Mouse (Mus musculus) lung, embryonic 14.5 days (tissue): ENCODE data around the gene Apoa2. TPM values are rescaled to one million over a fixed set of nuclear protein-coding genes. Genes with fewer than 3 reads are reported as not detected.
"Not testable (repeated sequence)": the region's sequence is repeated elsewhere in the genome, so short reads cannot be mapped to it uniquely, and the experiment has no call there.

ENCODE experiments used
- ATAC-seq: fragments of 200-750 bp; cut with Nextera tagmentation; 2 replicates; pipeline ENCODE4 v1.8.0; 2017; ENCODE audit warnings: mild to moderate bottlenecking, moderate TSS enrichment, moderate library complexity; ENCODE audit not compliant: insufficient read depth
- DNase-seq: peaks from one replicate; pipeline ENCODE4 v3.0.0-alpha.2; 2015
- H3K27ac ChIP-seq: fragments of 300-500 bp; sonication (generic); 2 replicates; pipeline ENCODE4 v1.5.1; 2014; ENCODE audit warnings: low read depth, mild to moderate bottlenecking, moderate library complexity
- H3K27me3 ChIP-seq: fragments of 300-500 bp; sonication (generic); 2 replicates; pipeline ENCODE4 v1.6.1; 2014; ENCODE audit warnings: low read length, control low read depth; ENCODE audit not compliant: insufficient read depth
- H3K36me3 ChIP-seq: fragments of 300-500 bp; sonication (generic); 2 replicates; pipeline ENCODE4 v1.6.1; 2014; ENCODE audit warnings: control low read depth; ENCODE audit not compliant: insufficient read depth
- H3K4me1 ChIP-seq: fragments of 300-500 bp; sonication (generic); 2 replicates; pipeline ENCODE4 v1.6.1; 2014; ENCODE audit warnings: antibody characterized with exemption, control low read depth; ENCODE audit not compliant: insufficient read depth
- H3K4me2 ChIP-seq: fragments of 300-500 bp; sonication (generic); 2 replicates; pipeline ENCODE4 v1.6.1; 2014; ENCODE audit warnings: mild to moderate bottlenecking
- H3K4me3 ChIP-seq: fragments of 300-500 bp; sonication (generic); 2 replicates; pipeline ENCODE4 v1.5.1; 2014; ENCODE audit warnings: low read depth, low read length
- H3K9ac ChIP-seq: fragments of 300-500 bp; sonication (generic); 2 replicates; pipeline ENCODE4 v1.6.1; 2014
- H3K9me3 ChIP-seq: fragments of 300-500 bp; sonication (generic); 2 replicates; pipeline ENCODE4 v1.6.1; 2016; ENCODE audit warnings: low read depth, low read length, control low read depth
- CTCF ChIP-seq: IDR thresholded peaks from 2 replicates; pipeline ENCODE4 v1.5.1; 2016; ENCODE audit warnings: antibody characterized with exemption, low read depth
- WGBS: fragments of 180-500 bp; shearing (Covaris S2); extraction: QIAGEN DNeasy Blood & Tissue Kit; methylation state at CpG from one replicate; pipeline ENCODE4 v1.1.7; 2014; 5-methylcytosine and 5-hydroxymethylcytosine counted together
- polyA plus RNA-seq: library from polyadenylated mRNA; unstranded; fragments of >200 nt; fragmentation: Nextera tagmentation; extraction: Ambion mirVana; gene quantifications from 2 replicates; pipeline ENCODE4 v1.2.1, GENCODE M21; 2014

Gene Apoa2
- polyA plus RNA-seq, 1 experiment from 2014 or later: 3.7 TPM

GRCm38 (mm10) chr1:171235791-171236190 is 10.9 kb downstream of the Apoa2 start:
- Histone ChIP-seq H3K36me3 (peaks cover 74% of the 10 kb centered on the region), H3K4me1 (no peaks in the 10 kb centered on the region), H3K27me3 (no peaks in the 10 kb centered on the region), H3K4me3 (no peak overlapping the region), H3K4me2 (no peak overlapping the region), H3K9me3 (no peaks in the 10 kb centered on the region), H3K9ac (no peak overlapping the region), H3K27ac (no peak overlapping the region)
- 76% methylated on average over 3 of the region's 4 CpGs for WGBS
- no peak for TF ChIP-seq CTCF
- ATAC-seq (no peak), DNase-seq (no peak)

- 75% methylated on average over 6 of the region's 6 CpGs for WGBS
- ATAC-seq: no peak
Measured at GRCm38 (mm10) chr1:171237438-171237837, 12.6 kb downstream of the Apoa2 start.

GRCm38 (mm10) chr1:171238463-171238862 is 13.6 kb downstream of the Apoa2 start:
- peak; percentile 76 for DNase-seq
- Histone ChIP-seq H3K9me3 (no peaks in the 10 kb centered on the region), H3K4me2 (no peak overlapping the region), H3K36me3 (peaks cover 99% of the 10 kb centered on the region), H3K27ac (no peak overlapping the region), H3K4me1 (no peaks in the 10 kb centered on the region), H3K4me3 (no peak overlapping the region), H3K9ac (no peak overlapping the region), H3K27me3 (no peaks in the 10 kb centered on the region)
- WGBS: 70% methylated on average over 14 of the region's 14 CpGs
- TF ChIP-seq CTCF: peak; percentile 83
- ATAC-seq: no peak

More at GRCm38 (mm10) chr1:171237438-171237837, 12.6 kb downstream of the Apoa2 start:
- DNase-seq: no peak
- no peaks in the 10 kb centered on the region for H3K9me3 ChIP-seq
- H3K27ac ChIP-seq: no peak overlapping the region
- TF ChIP-seq CTCF: no peak
- no peaks in the 10 kb centered on the region for H3K4me1 ChIP-seq
- no peaks in the 10 kb centered on the region for H3K27me3 ChIP-seq
- H3K4me2 ChIP-seq: no peak overlapping the region
- H3K4me3 ChIP-seq: no peak overlapping the region
- no peak overlapping the region for H3K9ac ChIP-seq
- H3K36me3 ChIP-seq: peaks cover 90% of the 10 kb centered on the region

- no peak overlapping the region for H3K4me3 ChIP-seq
- no peaks in the 10 kb centered on the region for H3K4me1 ChIP-seq
- peak; percentile 23 for DNase-seq
- H3K9me3 ChIP-seq: no peaks in the 10 kb centered on the region
- no peak overlapping the region for H3K27ac ChIP-seq
- no peak for TF ChIP-seq CTCF
- H3K27me3 ChIP-seq: no peaks in the 10 kb centered on the region
- H3K36me3 ChIP-seq: peaks cover 98% of the 10 kb centered on the region
- WGBS: 65% methylated on average over 15 of the region's 15 CpGs
- ATAC-seq: no peak
- H3K4me2 ChIP-seq: no peak overlapping the region
- H3K9ac ChIP-seq: no peak overlapping the region
Measured at GRCm38 (mm10) chr1:171239992-171240744, 15.3 kb downstream of the Apoa2 start.

GRCm38 (mm10) chr1:171240911-171241310 is 16.1 kb downstream of the Apoa2 start:
- H3K4me3 ChIP-seq: no peak overlapping the region
- H3K36me3 ChIP-seq: peaks cover 94% of the 10 kb centered on the region
- WGBS: 91% methylated on average over 10 of the region's 10 CpGs
- H3K27ac ChIP-seq: no peak overlapping the region
- TF ChIP-seq CTCF: no peak
- no peak overlapping the region for H3K4me2 ChIP-seq
- H3K9me3 ChIP-seq: no peaks in the 10 kb centered on the region
- no peaks in the 10 kb centered on the region for H3K4me1 ChIP-seq
- ATAC-seq (no peak), DNase-seq (no peak)
- H3K9ac ChIP-seq: no peak overlapping the region
- H3K27me3 ChIP-seq: no peaks in the 10 kb centered on the region

- not testable (repeated sequence) for H3K4me2 ChIP-seq, H3K27ac ChIP-seq, ATAC-seq, DNase-seq, H3K27me3 ChIP-seq, H3K4me1 ChIP-seq, H3K9me3 ChIP-seq, H3K9ac ChIP-seq, H3K4me3 ChIP-seq
- peaks cover 84% of the 10 kb centered on the region for H3K36me3 ChIP-seq
- WGBS: 85% methylated on average over 12 of the region's 12 CpGs
Measured at GRCm38 (mm10) chr1:171241952-171242351, 17.1 kb downstream of the Apoa2 start.

- H3K4me1 ChIP-seq: peaks cover 17% of the 10 kb centered on the region
- no peak overlapping the region for H3K4me2 ChIP-seq
- TF ChIP-seq CTCF: no peak
Measured at GRCm38 (mm10) chr1:171245353-171245752, 20.5 kb downstream of the Apoa2 start.

More at GRCm38 (mm10) chr1:171245353-171245752, 20.5 kb downstream of the Apoa2 start:
- 81% methylated on average over 8 of the region's 8 CpGs for WGBS
- ATAC-seq (no peak), DNase-seq (no peak)
- Histone ChIP-seq H3K9ac (no peak overlapping the region), H3K27me3 (no peaks in the 10 kb centered on the region), H3K27ac (no peak overlapping the region), H3K36me3 (peaks cover 50% of the 10 kb centered on the region), H3K4me3 (no peak overlapping the region), H3K9me3 (no peaks in the 10 kb centered on the region)
